Mouse (Mus musculus): ENCODE measurements around the gene Slc22a16. TPM values are rescaled to one million over a fixed set of nuclear protein-coding genes. Genes with fewer than 3 reads are reported as not detected.

The Slc22a16 gene
- polyA plus RNA-seq, 1 experiment: not detected

DNA sequence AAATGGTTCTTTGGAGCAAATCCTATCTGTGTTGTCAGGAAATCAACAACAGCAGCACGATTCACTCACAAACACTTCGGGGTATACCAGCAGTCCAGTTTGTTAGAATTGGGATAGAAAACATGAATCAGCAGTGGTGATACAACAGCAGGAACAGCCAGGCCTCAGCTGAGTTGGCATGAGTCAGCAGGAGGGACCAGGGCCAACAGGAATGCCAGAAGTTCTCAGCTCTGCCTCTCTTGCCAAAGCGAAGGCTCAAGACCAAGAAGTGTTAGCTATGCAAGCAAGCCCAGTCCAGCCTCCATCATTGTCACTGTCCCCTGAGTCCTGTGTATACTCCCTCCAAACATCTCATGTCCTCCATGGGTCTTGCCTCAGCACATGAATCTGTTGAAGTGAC is 27.0 kb downstream of the Slc22a16 start:
- WGBS: 83% methylated on average over 3 of the region's 3 CpGs
- no peak for DNase-seq (ENCODE audit: low read depth, low spot score)

DNA sequence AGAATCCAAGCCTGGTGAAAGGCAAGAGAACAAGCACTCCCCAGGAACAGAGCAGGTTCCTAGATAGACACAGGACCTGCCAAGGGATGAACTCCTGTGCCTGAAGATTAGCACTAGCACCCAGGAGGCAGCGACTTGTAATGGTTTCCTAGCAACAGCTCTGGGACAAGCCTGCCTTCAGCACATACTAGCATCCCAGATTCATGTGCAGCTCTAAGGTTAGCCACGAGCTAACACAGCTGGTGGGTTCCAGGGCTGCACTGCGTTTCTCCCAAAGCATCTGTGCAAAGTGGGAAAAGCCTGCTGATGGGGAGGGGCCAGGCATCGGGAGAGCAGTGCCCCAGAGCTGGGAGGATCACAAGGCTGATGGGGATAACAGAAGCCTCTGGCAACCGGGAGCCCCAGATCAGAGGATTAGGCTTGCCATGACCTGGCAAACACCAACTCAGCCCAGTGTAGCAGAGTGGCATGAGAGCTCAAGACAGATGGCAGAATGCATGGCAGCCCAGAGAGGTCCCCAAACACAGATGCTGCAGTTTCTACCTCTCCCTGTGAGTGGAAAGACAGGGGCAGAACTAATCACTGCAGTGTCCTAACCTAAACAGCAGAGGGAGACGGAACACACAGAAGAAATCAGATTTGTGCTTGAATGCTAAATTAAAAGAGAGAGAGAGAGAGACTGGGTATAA is 34.7 kb downstream of the Slc22a16 start:
- WGBS: 73% methylated on average over 6 of the region's 6 CpGs
- no peak for DNase-seq (ENCODE audit: low read depth, low spot score)

DNA sequence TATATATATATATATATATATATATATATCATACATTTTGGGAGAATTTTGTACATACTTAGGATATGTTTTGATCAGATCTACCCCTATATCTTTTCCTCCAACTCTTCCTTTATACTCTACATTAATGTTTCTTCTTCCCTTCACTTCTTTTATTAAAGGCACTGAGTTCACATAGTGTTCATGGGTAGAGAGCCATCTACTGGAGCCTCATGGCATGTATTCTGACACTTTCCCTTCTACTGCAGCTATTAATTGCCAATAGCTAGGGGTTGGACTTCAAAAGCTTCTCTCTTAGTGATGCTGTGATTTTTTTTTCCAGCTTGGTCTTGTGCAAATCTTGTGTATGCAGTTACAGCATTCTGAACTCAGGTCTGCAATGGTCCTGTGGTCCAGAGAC is 47.8 kb downstream of the Slc22a16 start:
- DNase-seq (ENCODE audit: low read depth, low spot score): no peak

DNA sequence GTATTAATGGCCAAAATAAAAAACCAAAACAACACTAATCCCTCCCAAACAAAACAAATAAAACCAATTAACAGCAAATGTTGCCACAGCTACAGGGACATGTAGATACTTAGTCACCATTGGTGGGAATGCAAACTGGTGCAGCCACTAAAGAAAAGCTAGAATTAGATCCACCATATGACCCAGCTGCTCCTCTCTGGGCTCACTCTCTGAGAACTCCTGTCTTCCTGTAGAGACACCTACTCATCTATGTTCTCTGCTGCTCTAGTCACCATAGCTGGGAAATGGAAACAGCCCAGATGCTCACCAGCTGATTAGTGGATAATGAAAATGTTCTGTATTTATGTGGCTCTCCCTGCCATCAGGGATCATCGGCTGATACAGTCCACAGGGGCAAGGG is 49.6 kb downstream of the Slc22a16 start:
- WGBS: 78% methylated on average over 1 of the region's 1 CpGs
- no peak for DNase-seq (ENCODE audit: low read depth, low spot score)

DNA sequence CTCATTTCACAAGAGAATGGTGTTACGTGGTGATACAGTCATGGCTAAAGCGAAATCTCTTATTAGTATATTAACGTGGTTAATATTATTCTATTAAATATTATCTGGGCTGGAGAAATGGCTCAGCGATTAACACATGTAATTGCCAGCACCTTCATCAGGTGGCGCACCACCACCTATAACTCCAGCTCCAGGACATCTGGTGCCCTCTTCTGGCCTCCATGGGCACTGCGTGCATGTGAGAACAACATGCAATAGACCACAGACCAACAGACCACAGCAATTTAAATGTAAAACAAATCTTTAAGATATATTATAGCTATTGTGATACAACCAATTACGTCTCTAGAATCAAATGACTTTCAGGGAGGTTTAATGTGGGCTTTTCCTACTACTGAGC is 59.0 kb downstream of the Slc22a16 start:
- 81% methylated on average over 7 of the region's 7 CpGs for WGBS
- no peak for DNase-seq (ENCODE audit: low read depth, low spot score)

DNA sequence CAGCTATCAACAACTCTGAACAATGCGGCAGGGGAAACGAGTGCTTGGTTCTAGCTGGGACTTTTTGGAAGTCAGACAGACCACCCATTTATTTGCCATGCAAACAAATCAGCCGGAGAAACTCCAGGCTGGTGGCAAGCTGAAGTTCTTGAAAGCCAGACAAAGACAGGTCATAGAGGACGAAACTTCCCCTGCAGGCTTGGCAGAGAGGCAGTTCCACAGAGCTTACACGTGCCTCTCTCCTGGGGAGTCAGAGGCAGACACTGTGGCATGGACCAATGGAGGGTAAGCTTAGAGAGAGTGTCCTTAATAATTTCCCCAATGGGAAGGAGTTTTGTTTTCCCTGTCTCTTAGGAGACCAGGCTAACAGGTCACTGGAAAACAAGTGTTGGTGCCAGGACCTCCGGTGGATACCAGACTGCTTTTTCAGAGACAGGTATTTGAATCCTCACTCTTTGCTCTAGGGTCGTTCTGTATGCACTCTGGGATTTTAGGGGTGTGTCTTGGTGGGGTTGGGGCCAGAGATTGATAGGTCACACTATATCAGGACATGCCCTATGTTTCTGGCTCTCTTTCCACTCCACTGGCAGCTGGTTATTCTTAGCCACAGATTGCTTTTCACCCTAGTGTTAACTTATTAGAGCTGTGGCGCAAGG is 59.6 kb downstream of the Slc22a16 start, which contains the start of gene Ddo:
Gene Ddo (plus strand): TSS at position 356 of the 656 bp plus-strand sequence.
- no peak for DNase-seq (ENCODE audit: low read depth, low spot score)
- 44% methylated on average over 8 of the region's 8 CpGs for WGBS

DNA sequence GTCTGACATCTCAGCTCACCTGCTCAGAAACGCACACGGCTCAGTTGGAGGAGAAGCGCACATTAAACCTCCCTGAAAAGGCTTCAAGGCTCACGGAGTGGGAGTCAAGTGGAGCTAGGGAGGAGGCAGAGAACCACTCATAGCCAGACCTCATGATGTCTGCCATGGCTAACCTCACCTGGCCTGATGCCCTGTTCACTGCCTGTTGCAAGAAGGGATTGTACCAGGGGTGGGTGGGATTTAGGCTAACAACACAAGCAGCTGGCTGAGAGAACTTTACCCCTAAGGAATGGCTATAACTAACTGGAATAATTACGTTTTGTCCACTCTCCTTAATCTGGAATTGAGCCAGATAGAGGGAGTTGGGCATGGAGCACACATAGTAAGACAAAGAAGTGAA is 60.3 kb downstream of the Slc22a16 start:
- 48% methylated on average over 5 of the region's 5 CpGs for WGBS
- DNase-seq (ENCODE audit: low read depth, low spot score): no peak

DNA sequence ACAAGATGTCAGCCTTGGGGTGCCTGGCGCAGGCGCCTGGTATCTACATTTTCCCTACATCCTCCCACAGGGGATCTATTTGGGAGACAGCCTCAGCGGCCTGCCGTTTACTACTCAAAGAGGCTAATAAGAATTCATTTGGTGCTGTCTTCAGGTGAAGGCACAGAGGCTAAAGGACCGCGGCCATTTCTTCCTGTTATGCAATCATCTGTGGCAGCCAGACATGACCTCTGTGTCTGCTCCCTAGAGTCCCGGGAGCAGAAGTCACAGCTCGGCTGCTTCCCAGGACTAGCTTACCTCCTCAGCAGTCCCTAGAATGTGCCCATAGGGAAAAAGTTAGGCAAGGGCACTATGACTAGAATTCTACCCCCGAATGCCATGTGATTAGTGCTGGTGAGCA is 60.8 kb downstream of the Slc22a16 start:
- WGBS: 72% methylated on average over 9 of the region's 9 CpGs
- no peak for DNase-seq (ENCODE audit: low read depth, low spot score)

DNA sequence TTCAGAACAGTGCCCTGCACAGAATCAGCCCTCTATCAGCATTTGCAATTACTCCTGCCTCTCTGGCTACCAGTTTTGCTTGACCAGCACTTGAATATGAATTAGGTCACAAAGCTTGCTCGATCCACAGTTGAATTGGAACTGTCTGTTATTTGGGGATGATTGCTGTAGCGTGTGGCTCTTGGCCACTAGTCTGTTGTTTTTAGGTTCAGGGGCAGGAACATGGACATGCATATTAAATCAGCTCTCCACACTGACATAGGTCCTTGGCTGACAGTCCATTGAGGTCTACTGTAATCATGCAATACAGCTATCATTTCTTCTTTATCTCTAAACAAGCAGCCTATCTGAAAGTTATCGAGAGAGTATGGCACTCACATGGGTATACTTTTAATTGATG is 62.0 kb downstream of the Slc22a16 start:
- WGBS: 89% methylated on average over 3 of the region's 3 CpGs
- no peak for DNase-seq (ENCODE audit: low read depth, low spot score)

DNA sequence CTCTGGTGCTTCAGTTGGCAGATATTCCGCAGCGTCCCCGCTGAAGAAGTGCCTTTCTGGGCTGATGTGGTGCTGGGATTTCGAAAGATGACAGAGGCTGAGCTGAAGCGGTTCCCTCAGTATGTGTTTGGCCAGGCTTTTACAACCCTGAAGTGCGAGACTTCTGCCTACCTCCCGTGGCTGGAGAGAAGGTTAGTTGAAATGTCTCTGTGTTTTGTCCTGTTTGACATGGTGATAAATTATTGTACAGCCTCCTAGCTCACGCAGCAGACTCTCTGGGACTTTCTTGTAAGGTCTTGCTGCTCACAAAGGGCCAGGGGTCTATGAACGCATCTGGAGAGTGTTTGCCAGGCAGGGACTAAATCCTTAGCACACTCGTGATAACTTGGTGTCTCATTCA is 67.2 kb downstream of the Slc22a16 start:
- 57% methylated on average over 10 of the region's 10 CpGs for WGBS
- no peak for DNase-seq (ENCODE audit: low read depth, low spot score)

DNA sequence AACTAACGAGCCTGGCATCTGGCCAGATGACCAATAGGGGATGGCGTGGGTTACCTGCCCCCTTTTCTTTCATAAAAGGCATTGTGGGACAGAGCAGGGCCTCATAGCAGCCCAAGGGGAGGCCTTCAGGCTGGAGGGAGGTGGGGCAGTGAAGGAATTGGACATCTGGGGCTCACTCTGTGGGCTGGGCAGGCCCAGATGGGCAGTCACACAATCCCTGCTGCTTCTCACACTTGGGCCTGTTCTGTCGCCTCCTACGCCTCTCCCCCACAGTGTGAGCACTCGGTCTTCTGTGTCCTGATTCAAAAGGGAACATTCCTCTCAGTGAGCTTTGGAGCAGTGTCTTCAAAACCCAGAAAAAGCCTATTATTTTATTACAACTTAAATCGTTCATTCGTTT is 68.1 kb downstream of the Slc22a16 start:
- WGBS: 77% methylated on average over 7 of the region's 7 CpGs
- DNase-seq (ENCODE audit: low read depth, low spot score): no peak

DNA sequence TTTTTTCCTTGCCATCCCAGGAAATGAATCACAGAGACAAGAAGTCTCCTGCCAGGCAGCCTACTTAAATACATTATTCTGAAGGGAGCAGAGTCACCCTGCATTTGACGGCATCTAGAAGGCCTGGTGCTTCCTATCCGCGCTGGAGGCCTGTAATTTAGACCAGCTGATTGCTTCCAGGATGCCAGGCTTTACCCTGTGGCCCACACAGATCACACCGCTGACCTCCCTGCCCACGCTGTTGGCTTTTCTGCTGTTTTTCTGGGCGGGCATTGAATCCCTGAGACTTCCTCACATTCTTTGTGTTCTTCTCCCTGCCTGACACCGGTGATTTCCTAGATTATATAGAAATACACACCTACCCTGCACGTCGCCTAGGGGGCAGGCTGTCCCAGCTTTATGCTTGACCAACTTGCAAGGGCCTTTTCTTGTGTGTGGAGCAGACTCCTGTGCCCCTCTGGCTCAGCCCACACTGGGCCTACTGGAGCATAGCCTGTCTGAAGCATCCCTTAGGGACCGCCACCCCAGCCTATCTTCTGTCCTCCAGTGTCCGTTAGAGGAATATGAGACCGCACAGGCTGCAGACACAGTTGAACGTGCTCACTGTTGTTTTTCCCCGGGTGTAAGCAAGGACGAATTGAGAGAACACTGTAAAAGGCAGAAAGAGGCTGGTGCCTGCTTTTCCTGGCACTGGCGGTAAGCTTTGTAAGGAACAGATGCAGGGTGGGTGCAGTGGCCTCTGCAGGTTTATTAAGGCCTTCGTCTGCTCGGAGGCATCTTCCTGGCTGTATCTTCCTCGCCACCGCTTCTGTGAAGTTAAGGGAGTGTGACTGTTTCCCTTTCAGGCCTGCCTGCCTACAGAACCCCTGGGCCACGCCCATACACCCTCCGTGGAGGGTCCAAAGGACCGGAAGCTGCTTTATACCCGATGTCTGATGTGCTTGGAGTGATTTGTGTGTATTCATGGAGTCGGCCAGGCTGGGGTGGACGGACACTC is 69.0 kb downstream of the Slc22a16 start:
- no peak for DNase-seq (ENCODE audit: low read depth, low spot score)
- WGBS: 80% methylated on average over 26 of the region's 26 CpGs

DNA sequence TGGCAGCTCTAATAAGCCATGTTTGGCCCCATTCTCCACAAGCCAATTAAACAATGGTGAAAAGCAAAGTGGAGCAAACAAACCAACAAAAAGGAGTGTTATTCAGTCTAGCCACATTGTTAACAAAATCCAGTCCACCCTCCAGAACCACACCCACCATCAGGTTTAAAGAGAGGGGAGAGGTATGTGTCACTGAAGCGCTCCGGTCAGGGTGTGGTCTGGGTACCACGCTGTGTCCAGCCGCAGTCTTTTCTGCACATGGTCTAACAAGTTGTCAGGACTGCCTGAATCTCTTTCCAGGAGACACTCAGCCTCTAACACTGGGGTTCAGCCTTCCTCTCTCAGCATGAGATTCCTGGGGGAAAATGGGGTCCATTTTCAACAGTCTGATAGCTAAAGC is 70.3 kb downstream of the Slc22a16 start:
- 38% methylated on average over 4 of the region's 4 CpGs for whole genome bisulfite sequencing
- DNase-seq (ENCODE audit: low read depth, low spot score): no peak

DNA sequence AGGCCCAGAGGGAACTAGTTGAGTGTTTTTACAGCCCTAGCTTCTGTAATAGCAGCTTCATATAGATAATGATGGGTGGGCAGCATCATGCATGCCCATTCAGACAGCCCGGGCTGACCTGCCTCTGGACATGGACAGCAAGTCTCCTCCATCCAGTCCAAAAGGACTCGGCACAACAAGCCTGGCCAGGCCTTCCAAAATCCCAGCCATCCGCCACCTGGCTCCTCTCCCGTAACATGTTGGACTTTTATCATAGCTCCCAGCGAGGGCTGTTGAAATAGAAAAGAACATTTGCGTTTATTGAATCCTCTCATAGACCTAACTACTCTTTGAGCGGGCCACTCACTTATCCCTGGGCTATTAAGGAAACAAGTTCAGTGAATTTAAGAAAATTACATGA is 71.8 kb downstream of the Slc22a16 start:
- DNase-seq (ENCODE audit: low read depth, low spot score): no peak
- 88% methylated on average over 7 of the region's 7 CpGs for WGBS

DNA sequence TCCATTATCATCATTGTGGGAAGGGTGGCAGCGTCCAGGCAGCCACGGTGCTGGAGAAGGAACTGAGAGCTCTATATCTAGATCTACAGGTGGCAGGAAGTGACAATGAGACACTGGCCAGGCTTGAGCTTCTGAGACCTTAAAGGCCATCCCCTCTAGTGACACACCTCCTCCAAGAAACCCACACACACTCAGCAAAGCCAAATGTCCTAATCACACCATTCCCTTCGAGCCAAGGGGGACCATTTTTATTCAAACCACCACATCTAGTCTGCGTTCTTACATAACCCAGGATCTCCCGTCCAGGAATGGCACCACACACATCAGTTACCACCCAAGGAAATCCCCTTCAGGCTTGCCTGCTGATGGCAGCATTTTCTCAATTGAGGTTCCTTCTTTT is 73.0 kb downstream of the Slc22a16 start:
- WGBS: 82% methylated on average over 5 of the region's 5 CpGs
- no peak for DNase-seq (ENCODE audit: low read depth, low spot score)

DNA sequence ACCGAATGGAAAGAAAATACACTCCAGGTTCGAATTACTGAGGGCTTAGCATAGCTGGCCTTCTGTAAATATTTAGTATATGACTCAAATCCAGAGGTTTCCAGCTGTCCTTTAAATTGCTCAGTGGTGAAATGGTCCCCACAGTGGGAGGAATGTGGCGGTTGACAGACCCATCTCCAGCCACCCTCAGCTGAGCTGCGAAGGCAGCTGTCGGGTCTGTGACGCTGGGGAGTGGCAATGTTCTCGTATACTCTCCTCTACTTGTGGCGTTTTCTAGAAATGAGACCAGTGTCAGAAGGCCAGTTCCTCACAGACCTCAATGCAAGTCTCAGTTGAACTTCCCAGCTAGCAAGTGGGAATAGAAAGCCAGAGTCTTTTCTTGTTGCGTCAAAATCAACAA is 74.3 kb downstream of the Slc22a16 start:
- DNase-seq (ENCODE audit: low read depth, low spot score): no peak
- WGBS: 45% methylated on average over 9 of the region's 9 CpGs

DNA sequence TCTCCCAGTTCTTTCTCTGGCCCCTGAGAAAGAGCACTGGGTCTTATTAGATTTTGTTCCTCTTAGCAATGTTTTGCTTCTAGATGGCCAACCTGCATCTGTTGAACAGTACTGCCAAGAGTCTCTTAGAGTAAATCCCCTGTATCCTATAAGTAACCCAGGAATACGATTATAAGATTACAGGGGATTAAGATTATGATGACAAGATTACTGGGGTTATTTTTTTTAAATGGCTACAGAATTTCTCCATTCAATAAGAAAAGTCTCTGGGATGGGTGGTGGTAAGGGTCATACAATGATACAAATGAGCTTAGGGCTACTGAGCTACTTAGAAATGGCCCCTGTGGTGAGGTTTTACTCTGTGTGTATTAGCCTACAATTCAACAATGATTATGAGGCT is 75.2 kb downstream of the Slc22a16 start:
- 71% methylated on average over 1 of the region's 1 CpGs for WGBS

DNA sequence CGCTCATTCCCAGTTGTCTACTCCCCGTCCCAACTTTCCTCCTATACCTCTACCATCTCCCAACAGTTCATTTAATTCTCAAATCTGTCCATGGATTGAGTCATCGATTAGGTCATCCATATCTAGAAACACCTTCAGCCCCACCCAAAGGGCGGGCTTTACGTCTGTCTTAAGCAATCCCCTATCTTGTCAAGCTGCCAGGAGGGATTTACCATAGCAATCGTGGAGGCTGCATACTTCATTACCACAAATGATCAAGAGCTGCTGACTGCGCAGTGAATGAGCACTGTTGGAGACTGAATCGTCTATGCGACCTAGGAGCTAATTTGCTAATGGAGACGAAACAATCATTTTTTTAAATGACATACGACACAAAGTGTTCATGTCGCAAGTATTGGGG is 78.6 kb downstream of the Slc22a16 start:
- 73% methylated on average over 12 of the region's 12 CpGs for WGBS

More for the DNA sequence above, 75.2 kb downstream of the Slc22a16 start:
- no peak for DNase-seq (ENCODE audit: low read depth, low spot score)

DNA sequence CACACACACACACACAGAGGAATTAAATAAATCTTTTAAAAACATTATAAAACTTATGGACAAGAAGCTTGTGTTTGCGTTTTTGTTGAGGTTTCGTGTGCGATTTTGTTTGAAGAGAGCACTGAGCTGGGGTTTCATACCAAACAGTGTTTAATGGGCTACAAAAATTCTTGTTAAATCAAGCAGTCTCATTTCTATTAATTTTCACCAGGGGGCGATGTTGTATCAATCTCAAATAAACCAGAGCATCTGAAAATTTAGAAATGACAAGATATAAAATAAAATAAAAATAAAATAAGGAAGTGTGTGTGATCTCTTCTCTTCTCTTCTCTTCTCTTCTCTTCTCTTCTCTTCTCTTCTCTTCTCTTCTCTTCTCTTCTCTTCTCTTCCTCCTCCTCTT is 79.5 kb downstream of the Slc22a16 start:
- DNase-seq (ENCODE audit: low read depth, low spot score): no peak
- WGBS: 16% methylated on average over 4 of the region's 4 CpGs

More for the DNA sequence above, 78.6 kb downstream of the Slc22a16 start:
- no peak for DNase-seq (ENCODE audit: low read depth, low spot score)

DNA sequence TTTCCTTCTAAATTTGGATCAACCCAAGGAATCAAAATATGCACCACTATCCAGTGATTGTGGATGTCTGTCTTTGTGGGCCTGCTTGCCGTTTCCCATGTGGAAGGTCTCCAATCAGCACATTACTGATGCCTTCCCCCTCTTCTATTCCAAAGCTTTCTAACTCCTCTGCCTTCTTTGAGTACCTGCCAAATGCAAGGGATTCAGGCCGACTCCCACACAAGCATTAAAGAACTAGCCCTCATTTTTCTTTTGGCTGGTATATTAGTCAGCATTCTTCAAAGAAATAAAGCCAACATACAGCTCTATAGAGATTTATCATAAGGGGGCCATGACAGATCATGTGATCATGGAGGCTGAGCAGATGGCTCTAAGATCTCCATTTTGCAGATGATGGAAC is 81.5 kb downstream of the Slc22a16 start:
- no peak for DNase-seq (ENCODE audit: low read depth, low spot score)
- 76% methylated on average over 2 of the region's 2 CpGs for WGBS

Measured in large intestine, adult 2 months (tissue).